Mouse (Mus musculus) small intestine, adult 2 months (tissue): ENCODE results near the gene Sdc4. TPM values are rescaled to one million over a fixed set of nuclear protein-coding genes. Genes with fewer than 3 reads are reported as not detected.

Source experiments
- H3K27ac ChIP-seq: fragments of 200-500 bp; 2 replicates; pipeline ENCODE4 v1.5.1; 2012; ENCODE audit warnings: low read depth, low read length, control low read depth, inconsistent platforms; ENCODE audit not compliant: insufficient read depth
- H3K27me3 ChIP-seq: fragments of 200-500 bp; 2 replicates; pipeline ENCODE4 v1.6.1; 2012; ENCODE audit warnings: mild to moderate bottlenecking, moderate library complexity, low read length, inconsistent platforms; ENCODE audit not compliant: control insufficient read depth, insufficient read depth
- H3K36me3 ChIP-seq: fragments of 200-500 bp; 2 replicates; pipeline ENCODE4 v1.6.1; 2012; ENCODE audit warnings: mild to moderate bottlenecking, low read length, control low read depth, inconsistent platforms; ENCODE audit not compliant: control insufficient read depth, insufficient read depth
- H3K4me1 ChIP-seq: fragments of 200-500 bp; 2 replicates; pipeline ENCODE4 v1.6.1; 2012; ENCODE audit warnings: low read length, inconsistent platforms, mixed read lengths; ENCODE audit not compliant: control insufficient read depth, insufficient read depth, insufficient read length
- H3K4me3 ChIP-seq: fragments of 200-500 bp; 2 replicates; pipeline ENCODE4 v1.5.1; 2012; ENCODE audit warnings: low read depth, mild to moderate bottlenecking, control low read depth, inconsistent platforms, low read length, moderate library complexity
- CTCF ChIP-seq: fragments of 200-500 bp; IDR thresholded peaks from 2 replicates; pipeline ENCODE4 v1.5.1; 2012; ENCODE audit warnings: low read depth, mild to moderate bottlenecking, control low read depth, inconsistent platforms, low read length, moderate library complexity, mixed read lengths; ENCODE audit not compliant: insufficient replicate concordance, insufficient read length; ENCODE audit errors: extremely low read depth
- POLR2A ChIP-seq: fragments of 200-500 bp; IDR thresholded peaks from 2 replicates; pipeline ENCODE4 v1.6.1; 2012; ENCODE audit warnings: low read depth, mild to moderate bottlenecking, control low read depth, inconsistent platforms, low read length, moderate library complexity
- WGBS: fragments of 180-500 bp; shearing (Covaris S2); methylation state at CpG from one replicate; pipeline ENCODE4 v1.1.7; 2018; 5-methylcytosine and 5-hydroxymethylcytosine counted together
- polyA plus RNA-seq: library from polyadenylated mRNA; depleted of rRNA; stranded (reverse); fragments of >200 nt; gene quantifications from 2 replicates; pipeline ENCODE4 v1.2.3, GENCODE M21; 2012

The Sdc4 gene
- polyA plus RNA-seq, 1 experiment, result 52.2 TPM

GRCm38 (mm10) chr2:164470254-164470653, 26.6 kb upstream of the Sdc4 start:
- Histone ChIP-seq H3K4me3 (no peak overlapping the region), H3K36me3 (peaks cover 8% of the 10 kb centered on the region), H3K4me1 (peaks cover 11% of the 10 kb centered on the region), H3K27me3 (no peaks in the 10 kb centered on the region), H3K27ac (no peak overlapping the region)
- TF ChIP-seq POLR2A (no peak), CTCF (peak; percentile 77; the same call in 1 of the 2 replicates)
- 25% methylated on average over 10 of the region's 10 CpGs for WGBS

- peaks cover 9% of the 10 kb centered on the region; the same call in 1 of the 2 replicates for H3K4me1 ChIP-seq
- TF ChIP-seq POLR2A (no peak), CTCF (no peak)
- no peak overlapping the region for H3K27ac ChIP-seq
- peaks cover 23% of the 10 kb centered on the region for H3K36me3 ChIP-seq
- no peaks in the 10 kb centered on the region for H3K27me3 ChIP-seq
- 73% methylated on average over 5 of the region's 5 CpGs for WGBS
- no peak overlapping the region for H3K4me3 ChIP-seq
Measured at GRCm38 (mm10) chr2:164466787-164467186, 23.1 kb upstream of the Sdc4 start.

DNA sequence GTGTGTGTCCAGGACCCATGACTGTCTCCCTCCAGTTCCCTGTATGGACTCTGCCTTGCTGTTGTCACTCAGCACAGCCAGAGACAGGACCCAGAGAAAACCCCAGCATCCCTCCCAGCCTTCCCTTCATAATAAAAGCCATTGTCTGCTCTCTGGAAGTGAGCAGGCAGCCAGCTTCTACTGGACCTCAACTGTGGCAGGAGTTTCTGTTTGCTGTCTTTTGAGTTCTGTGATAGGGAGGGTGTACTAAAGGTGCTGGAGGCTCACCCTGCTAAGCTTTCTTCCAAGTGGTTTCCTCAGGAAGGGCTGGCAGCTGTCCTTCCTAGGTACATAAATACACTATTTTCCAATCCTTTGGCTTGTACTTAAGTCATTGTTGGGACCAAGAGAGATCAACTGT, 21.5 kb upstream of the Sdc4 start:
- H3K27me3 ChIP-seq, result no peaks in the 10 kb centered on the region
- H3K4me1 ChIP-seq, result peaks cover 6% of the 10 kb centered on the region; the same call in 1 of the 2 replicates
- H3K4me3 ChIP-seq, result no peak overlapping the region
- peaks cover 23% of the 10 kb centered on the region for H3K36me3 ChIP-seq
- no peak overlapping the region for H3K27ac ChIP-seq
- TF ChIP-seq CTCF, result no peak
- TF ChIP-seq POLR2A, result no peak

DNA sequence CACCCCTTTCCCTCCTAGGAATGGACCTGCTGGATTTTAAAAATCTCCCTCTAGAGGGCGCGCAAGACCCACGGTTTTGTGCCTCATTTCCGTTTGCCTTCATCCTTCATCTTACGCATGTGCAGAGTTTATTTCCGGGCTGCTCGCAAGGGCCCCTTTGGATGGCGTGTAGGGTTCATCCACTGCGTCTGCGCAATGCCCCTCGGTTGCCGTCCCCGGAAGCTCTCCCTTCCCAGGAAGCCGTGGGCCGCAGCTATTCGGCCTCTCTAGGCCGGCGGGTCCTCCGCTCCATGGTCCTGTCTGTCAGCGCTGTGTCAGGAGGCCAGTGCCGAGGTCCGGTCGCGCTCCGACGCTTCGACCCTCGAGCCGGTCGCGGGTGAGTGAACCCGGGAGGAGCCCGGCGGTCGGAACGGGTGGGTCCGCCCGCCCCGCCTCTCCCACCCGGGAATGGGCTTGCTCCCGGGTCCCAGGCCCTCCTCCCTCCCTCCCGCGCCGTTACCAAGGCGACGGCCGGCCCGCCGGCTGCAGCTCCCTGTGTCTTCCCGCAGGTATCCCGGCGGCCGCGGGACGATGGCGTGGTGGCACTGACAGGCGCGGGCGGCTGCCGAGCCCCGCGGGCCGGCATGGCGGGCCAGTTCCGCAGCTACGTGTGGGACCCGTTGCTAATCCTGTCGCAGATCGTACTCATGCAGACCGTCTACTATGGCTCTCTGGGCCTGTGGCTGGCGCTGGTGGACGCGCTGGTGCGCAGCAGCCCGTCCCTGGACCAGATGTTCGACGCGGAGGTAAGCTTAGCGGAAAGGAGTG, 17.3 kb upstream of the Sdc4 start, which contains the start of gene Gm20458:
TSS of gene Gm20458 (plus strand) at position 223 of the 807 bp plus-strand sequence.
- peaks cover 21% of the 10 kb centered on the region for H3K36me3 ChIP-seq
- peak within 1 kb of the TSS; percentile 70 for H3K4me3 ChIP-seq
- peak; percentile 63; the same call in 1 of the 2 replicates for TF ChIP-seq CTCF
- peak; percentile 46; the same call in 1 of the 2 replicates for TF ChIP-seq POLR2A
- peak within 1 kb of the TSS; percentile 61 for H3K27ac ChIP-seq
- WGBS, result under 1% methylated on average over 78 of the region's 79 CpGs
- H3K4me1 ChIP-seq, result peaks cover 18% of the 10 kb centered on the region; the same call in 1 of the 2 replicates
- H3K27me3 ChIP-seq, result no peaks in the 10 kb centered on the region

GRCm38 (mm10) chr2:164458535-164458934, 14.8 kb upstream of the Sdc4 start:
- Histone ChIP-seq H3K27ac (peak overlapping the region; percentile 92), H3K4me3 (peak overlapping the region; percentile 20; the same call in 1 of the 2 replicates), H3K27me3 (no peaks in the 10 kb centered on the region), H3K4me1 (peaks cover 30% of the 10 kb centered on the region; the same call in 1 of the 2 replicates), H3K36me3 (peaks cover 5% of the 10 kb centered on the region)
- 16% methylated on average over 8 of the region's 8 CpGs for WGBS
- TF ChIP-seq CTCF, result no peak
- TF ChIP-seq POLR2A, result no peak

GRCm38 (mm10) chr2:164457942-164458341, 14.3 kb upstream of the Sdc4 start:
- H3K27ac ChIP-seq, result peak overlapping the region; percentile 76
- peaks cover 30% of the 10 kb centered on the region; the same call in 1 of the 2 replicates for H3K4me1 ChIP-seq
- no peaks in the 10 kb centered on the region for H3K27me3 ChIP-seq
- no peaks in the 10 kb centered on the region for H3K36me3 ChIP-seq
- TF ChIP-seq CTCF (no peak), POLR2A (no peak)
- 0 out of 2 replicates have a peak overlapping the region, but pooled peaks have one; percentile 0 for H3K4me3 ChIP-seq
- WGBS, result 16% methylated on average over 7 of the region's 7 CpGs

- peak within 1 kb of the TSS; percentile 32 for H3K4me3 ChIP-seq
- peak within 1 kb of the TSS; percentile 76 for H3K27ac ChIP-seq
- no peaks in the 10 kb centered on the region for H3K27me3 ChIP-seq
- no peaks in the 10 kb centered on the region for H3K36me3 ChIP-seq
- peaks cover 30% of the 10 kb centered on the region; the same call in 1 of the 2 replicates for H3K4me1 ChIP-seq
- WGBS, result 2% methylated on average over 7 of the region's 7 CpGs
- TF ChIP-seq POLR2A, result no peak
- no peak for TF ChIP-seq CTCF
Measured at GRCm38 (mm10) chr2:164456864-164457300, 13.2 kb upstream of the Sdc4 start, which contains the start of gene Sys1. Gene Sys1 (plus strand): TSS chr2:164456964.
